Mouse (Mus musculus) lung, adult 2 months (tissue): ENCODE data around the gene Mcrip1.

Source experiments
- CTCF ChIP-seq: fragments of 200-500 bp; IDR thresholded peaks from 2 replicates; pipeline ENCODE4 v1.5.1; 2011; ENCODE audit warnings: mild to moderate bottlenecking, low read length, control low read depth; ENCODE audit not compliant: insufficient read depth
- POLR2A ChIP-seq: fragments of 200-500 bp; IDR thresholded peaks from 2 replicates; pipeline ENCODE4 v1.6.1; 2011; ENCODE audit warnings: low read depth, mild to moderate bottlenecking, control low read depth, low read length, borderline replicate concordance; ENCODE audit errors: extremely low read depth

GRCm38 (mm10) chr11:120508290-120508870, 41.1 kb downstream of the Mcrip1 start:
- TF ChIP-seq POLR2A = no peak
- no peak for TF ChIP-seq CTCF
